Mouse (Mus musculus) heart, adult 2 months (tissue): Measurements from ENCODE around the gene Mrps2.

ENCODE experiments used
- EP300 ChIP-seq: fragments of 200-500 bp; IDR thresholded peaks from 2 replicates; pipeline ENCODE4 v1.6.1; 2011; ENCODE audit warnings: low read depth, low read length, control low read depth; ENCODE audit not compliant: insufficient read depth
- POLR2A ChIP-seq: fragments of 200-500 bp; IDR thresholded peaks from 2 replicates; pipeline ENCODE4 v1.6.1; 2011; ENCODE audit warnings: mild to moderate bottlenecking, low read depth, low read length, control low read depth; ENCODE audit not compliant: insufficient read depth

DNA sequence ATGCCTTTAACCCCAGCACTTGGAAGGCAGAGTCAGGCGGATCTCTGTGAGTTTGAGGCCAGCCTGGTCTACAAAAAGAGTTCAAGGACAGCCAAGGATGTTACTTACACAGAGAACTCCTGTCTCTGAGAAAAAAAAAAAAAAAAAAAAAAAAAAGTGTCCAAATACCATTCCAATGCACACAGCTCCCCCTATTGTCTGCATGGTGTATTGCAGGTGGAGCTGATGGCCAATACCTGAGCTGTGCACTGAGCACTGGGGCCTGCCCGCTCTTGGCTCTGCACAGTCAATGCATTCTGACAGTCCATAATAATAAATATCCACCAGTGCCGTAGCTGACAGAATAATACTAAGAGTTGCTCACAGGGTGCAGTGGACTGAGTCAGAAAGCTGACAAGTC is 3.9 kb upstream of the Mrps2 start:
- TF ChIP-seq EP300: no peak
- no peak for TF ChIP-seq POLR2A
